Comparison of ENCODE assay signal across 16 mouse cellular contexts in genomic region chr10:44691590-44692327, GRCm38 (mm10).
DNase-seq lines count a peak whose midpoint lies in the region; ATAC-seq and TF ChIP-seq lines count a peak whose summit lies in the region.
"Had no signal": no experiment of that assay in that cellular context is flagged by ENCODE, and none has a peak within 500 bp of the region (broad histone marks: within the 10 kb centered on the region; RNA-seq: fewer than 3 reads in every experiment).

No protein-coding gene starts in this region.

- H3K9me3 ChIP-seq in forebrain, postnatal 0 days (ENCODE audit: low read length), result no peaks in the 10 kb centered on the region
- H3K9me3 ChIP-seq: liver, embryonic 13.5 days; midbrain, embryonic 10.5 days; neural tube, embryonic 12.5 days had no signal

- H3K27me3 ChIP-seq in forebrain, postnatal 0 days (ENCODE audit: insufficient read depth, low read length), result no peaks in the 10 kb centered on the region
- H3K27me3 ChIP-seq: liver, embryonic 13.5 days; neural tube, embryonic 12.5 days had no signal

- WGBS in forebrain, postnatal 0 days, result 81% methylated on average over 15 of the region's 15 CpGs

- H3K27ac ChIP-seq in forebrain, postnatal 0 days (ENCODE audit: low read depth, low read length), result no peak overlapping the region
- H3K27ac ChIP-seq: gastrocnemius, adult 2 months; liver, embryonic 13.5 days; midbrain, embryonic 10.5 days; neural tube, embryonic 12.5 days had no signal

- H3K9ac ChIP-seq in forebrain, postnatal 0 days, result no peak overlapping the region
- H3K9ac ChIP-seq: liver, embryonic 13.5 days; neural tube, embryonic 12.5 days had no signal

- no peak overlapping the region for H3K4me2 ChIP-seq in forebrain, postnatal 0 days (ENCODE audit: low read depth)
- H3K4me2 ChIP-seq: liver, embryonic 13.5 days; neural tube, embryonic 12.5 days had no signal

- H3K4me3 ChIP-seq in forebrain, postnatal 0 days (ENCODE audit: low read depth, low read length), result no peak overlapping the region
- H3K4me3 ChIP-seq: gastrocnemius, adult 2 months; liver, embryonic 13.5 days; midbrain, embryonic 10.5 days; neural tube, embryonic 12.5 days had no signal

- DNase-seq in layer of hippocampus, adult 9-11 months, result peak; percentile 25
- DNase-seq in layer of hippocampus, adult 18-20 months (ENCODE audit: low spot score in 2 of 2), result no peak
- DNase-seq in 3134 (ENCODE audit: extremely low read depth, insufficient read length, low spot score) (peak; percentile 23), 416B (ENCODE audit: low read depth) (peak; percentile 24)
- DNase-seq in kidney, adult 11 months, result no peak
- no peak for DNase-seq in forebrain, postnatal 0 days
- DNase-seq: adrenal gland, postnatal 14 days; cerebellum, adult 18-20 months; embryo, embryonic 11 days; gastrocnemius, adult 2 months; kidney, postnatal 14 days; liver, embryonic 13.5 days had no signal

- peak; percentile 77 for ATAC-seq in granulocyte monocyte progenitor cell, adult 5-6 weeks (replicated peaks; ENCODE audit: poor library complexity, severe bottlenecking)
- ATAC-seq in forebrain, postnatal 0 days, result no peak
- ATAC-seq: inflammation-experienced regulatory T-cells, adult 6 months had no signal

- H3K4me1 ChIP-seq in forebrain, postnatal 0 days (ENCODE audit: insufficient read depth), result no peaks in the 10 kb centered on the region
- H3K4me1 ChIP-seq: midbrain, embryonic 10.5 days; neural tube, embryonic 12.5 days had no signal

- no peaks in the 10 kb centered on the region for H3K36me3 ChIP-seq in forebrain, postnatal 0 days (ENCODE audit: insufficient read depth)
- H3K36me3 ChIP-seq: liver, embryonic 13.5 days; midbrain, embryonic 10.5 days; neural tube, embryonic 12.5 days had no signal

- no peak for TF ChIP-seq CTCF in forebrain, postnatal 0 days (IDR thresholded peaks at IDR 0.05; ENCODE audit: low read depth)

Comparison
In these comparisons a context has a peak if more than half of its experiments do, and no peak if none do; other contexts are left out.
1. DNase-seq: peak in layer of hippocampus, adult 9-11 months (single experiment), 3134 (single experiment) and 416B (single experiment); none in layer of hippocampus, adult 18-20 months (0 of 2), kidney, adult 11 months (single experiment) and forebrain, postnatal 0 days (single experiment).